Mouse (Mus musculus) CH12.LX (cell line): ENCODE measurements at regions not wholly inside any gene's neighbourhood (a gene's known extent, or its start where the extent isn't known, plus 50 kb on each side); places are given as distances from the start of the nearest gene placed in this dataset.

ENCODE experiments used
- DNase-seq: peaks from one replicate; pipeline ENCODE4 v3.0.0-alpha.2; 2013; ENCODE audit errors: extremely low read depth
- H3K27ac ChIP-seq: 2 replicates; pipeline ENCODE4 v1.5.1; 2012; ENCODE audit warnings: low read depth, mild to moderate bottlenecking, control low read depth, moderate library complexity; ENCODE audit not compliant: insufficient read depth
- H3K27me3 ChIP-seq: replicated peaks from 2 replicates; pipeline ENCODE3; 2012; ENCODE audit warnings: inconsistent platforms
- H3K36me3 ChIP-seq, 2 experiments: replicated peaks in 1 of 2; 2 replicates each; pipeline versions ENCODE3 to v1.6.1; 2012; ENCODE audit warnings: inconsistent platforms in 1 of 2, low read length in 1 of 2, mild to moderate bottlenecking in 1 of 2, mixed read lengths in 1 of 2, moderate library complexity in 1 of 2; ENCODE audit not compliant: control insufficient read depth in 1 of 2, insufficient read depth in 1 of 2
- H3K4me1 ChIP-seq, 2 experiments: 2 replicates each; pipeline ENCODE4 v1.6.1; 2012; ENCODE audit warnings: inconsistent platforms in 1 of 2, moderate library complexity in 1 of 2; ENCODE audit not compliant: insufficient read depth in 2 of 2, control insufficient read depth in 1 of 2
- H3K4me2 ChIP-seq: 2 replicates; pipeline ENCODE4 v1.6.1; 2012; ENCODE audit warnings: low read depth, mild to moderate bottlenecking, control low read depth; ENCODE audit not compliant: poor library complexity, insufficient read depth, severe bottlenecking
- H3K4me3 ChIP-seq, 3 experiments: fragments of 150-350 bp in 1 of 3; sonication (generic) in 1 of 3; replicated peaks in 1 of 3; 2 replicates each; pipeline versions ENCODE3 to v1.5.1; 2011 to 2012; ENCODE audit warnings: low read depth in 2 of 3, low read length in 2 of 3, mild to moderate bottlenecking in 2 of 3, moderate library complexity in 2 of 3, control low read depth in 1 of 3, improper control_type of control experiment in 1 of 3, inconsistent platforms in 1 of 3, mixed read lengths in 1 of 3; ENCODE audit not compliant: poor library complexity in 1 of 3
- H3K79me2 ChIP-seq: replicated peaks from 2 replicates; pipeline ENCODE4 v1.6.1; 2012; ENCODE audit warnings: mild to moderate bottlenecking, moderate library complexity; ENCODE audit not compliant: control insufficient read depth, poor library complexity, insufficient read depth, severe bottlenecking; ENCODE audit errors: extremely low read depth
- H3K9ac ChIP-seq: 2 replicates; pipeline ENCODE4 v1.6.1; 2012; ENCODE audit warnings: low read depth, mild to moderate bottlenecking, control low read depth, moderate library complexity; ENCODE audit not compliant: insufficient read depth
- H3K9me3 ChIP-seq: replicated peaks from 2 replicates; pipeline ENCODE3; 2012; ENCODE audit warnings: low read length, inconsistent platforms, mixed read lengths
- CHD2 ChIP-seq: IDR thresholded peaks from 2 replicates; pipeline ENCODE4 v1.6.1; 2011; ENCODE audit warnings: low read length, improper control_type of control experiment
- CTCF ChIP-seq, 2 experiments: IDR thresholded peaks in 1 of 2; conservative IDR thresholded peaks in 1 of 2; 2 replicates each; pipeline ENCODE4 v1.5.1; 2011 to 2012; ENCODE audit warnings: low read depth in 2 of 2, low read length in 2 of 2, improper control_type of control experiment in 1 of 2, inconsistent platforms in 1 of 2, mild to moderate bottlenecking in 1 of 2, moderate library complexity in 1 of 2
- E2F4 ChIP-seq: IDR thresholded peaks from 2 replicates; pipeline ENCODE4 v1.6.1; 2011; ENCODE audit warnings: low read depth, low read length, improper control_type of control experiment; ENCODE audit not compliant: insufficient replicate concordance
- ELF1 ChIP-seq: IDR thresholded peaks from 2 replicates; pipeline ENCODE4 v1.6.1; 2014; ENCODE audit warnings: low read depth, mild to moderate bottlenecking, inconsistent platforms, low read length, improper control_type of control experiment
- EP300 ChIP-seq: IDR thresholded peaks from 2 replicates; pipeline ENCODE4 v1.6.1; 2011; ENCODE audit warnings: low read length, improper control_type of control experiment
- GABPA ChIP-seq: IDR thresholded peaks from 2 replicates; pipeline ENCODE4 v1.6.1; 2012; ENCODE audit warnings: low read depth, low read length, improper control_type of control experiment, inconsistent platforms; ENCODE audit not compliant: insufficient replicate concordance
- HCFC1 ChIP-seq: IDR thresholded peaks from 2 replicates; pipeline ENCODE4 v1.6.1; 2012; ENCODE audit warnings: low read depth, mild to moderate bottlenecking, inconsistent platforms, low read length, improper control_type of control experiment
- IRF4 ChIP-seq: IDR thresholded peaks from 2 replicates; pipeline ENCODE4 v1.6.1; 2014; ENCODE audit warnings: low read depth, mild to moderate bottlenecking, inconsistent platforms, low read length, improper control_type of control experiment
- JUND ChIP-seq: conservative IDR thresholded peaks from 2 replicates; pipeline ENCODE4 v1.6.1; 2011; ENCODE audit warnings: low read depth, low read length, improper control_type of control experiment
- MEF2A ChIP-seq: IDR thresholded peaks from 2 replicates; pipeline ENCODE4 v1.6.1; 2014; ENCODE audit warnings: low read depth, mild to moderate bottlenecking, inconsistent platforms, low read length, improper control_type of control experiment, borderline replicate concordance
- MYC ChIP-seq: IDR thresholded peaks from 2 replicates; pipeline ENCODE4 v1.6.1; 2011; ENCODE audit warnings: low read depth, mild to moderate bottlenecking, improper control_type of control experiment, low read length
- PAX5 ChIP-seq: IDR thresholded peaks from 2 replicates; pipeline ENCODE4 v1.6.1; 2012; ENCODE audit warnings: low read length, inconsistent platforms, mixed read lengths
- RCOR1 ChIP-seq: conservative IDR thresholded peaks from 2 replicates; pipeline ENCODE4 v1.6.1; 2012; ENCODE audit warnings: low read depth, mild to moderate bottlenecking, inconsistent platforms, low read length, improper control_type of control experiment
- ZNF384 ChIP-seq: IDR thresholded peaks from 2 replicates; pipeline ENCODE4 v1.6.1; 2012; ENCODE audit warnings: low read depth, low read length, improper control_type of control experiment, inconsistent platforms
- dilution Hi-C: fragments of 300-500 bp; cut with MboI; formaldehyde crosslinking; loops from 2 replicates; pipeline ENCODE4 v1.14.3; 2020; ENCODE audit warnings: low sequenced_read_pairs; ENCODE audit not compliant: extremely low pct_unique_long_range_greater_than_20kb, extremely low pct_ligation_motif_present
- in situ Hi-C: fragments of 300-500 bp; cut with MboI; formaldehyde crosslinking; loops from 3 replicates; pipeline ENCODE4 v1.14.3; 2019; ENCODE audit warnings: low sequenced_read_pairs, low pct_ligation_motif_present, low pct_unique_long_range_greater_than_20kb, mixed read lengths

GRCm38 (mm10) chr19:26511756-26512155 is 93.1 kb upstream of the Smarca2 start:
- no peaks in the 10 kb centered on the region for H3K36me3 ChIP-seq
- no peak overlapping the region for H3K4me3 ChIP-seq
- dilution Hi-C loops (no loop called here), in situ Hi-C loops (no loop called here)
- no peak overlapping the region for H3K27ac ChIP-seq
- no peak overlapping the region for H3K4me2 ChIP-seq
- no peak for DNase-seq
- no peak overlapping the region for H3K9ac ChIP-seq
- no peaks in the 10 kb centered on the region for H3K27me3 ChIP-seq
- peaks cover 3% of the 10 kb centered on the region for H3K9me3 ChIP-seq
- no peak for TF ChIP-seq CHD2
- no peak for TF ChIP-seq ELF1
- no peak for TF ChIP-seq CTCF (conservative IDR thresholded peaks at IDR 0.05 in 1 of 2, IDR thresholded peaks at IDR 0.05 in 1 of 2; ENCODE audit: low read depth in 2 of 2, low read length in 2 of 2)
- TF ChIP-seq HCFC1 = no peak
- no peak for TF ChIP-seq PAX5
- TF ChIP-seq GABPA = no peak
- no peak for TF ChIP-seq JUND
- no peak for TF ChIP-seq MYC
- TF ChIP-seq E2F4 = no peak
- peaks cover 1 to 5% of the 10 kb centered on the region in 2 experiments; a peak in 2 of 4 replicates for H3K4me1 ChIP-seq
- H3K79me2 ChIP-seq = no peaks in the 10 kb centered on the region

- Histone ChIP-seq H3K9me3 (no peaks in the 10 kb centered on the region), H3K36me3 (no peaks in the 10 kb centered on the region), H3K4me1 (peaks cover 2 to 28% of the 10 kb centered on the region in 2 experiments), H3K4me3 (no peak overlapping the region), H3K27ac (no peak overlapping the region), H3K9ac (no peak overlapping the region), H3K79me2 (no peaks in the 10 kb centered on the region), H3K27me3 (no peaks in the 10 kb centered on the region), H3K4me2 (no peak overlapping the region)
- in situ Hi-C loops = no loop called here
- TF ChIP-seq ZNF384 (no peak), MEF2A (peak; percentile 93), EP300 (peak; percentile 78), IRF4 (peak; percentile 90)
- dilution Hi-C loops = no loop called here
- DNase-seq = peak; percentile 39
Observed at GRCm38 (mm10) chr19:26524583-26524982, 80.3 kb upstream of the Smarca2 start.

- H3K4me1 ChIP-seq = no peaks in the 10 kb centered on the region
- in situ Hi-C loops (no loop called here), dilution Hi-C loops (no loop called here)
- TF ChIP-seq E2F4 (no peak), RCOR1 (no peak)
- DNase-seq = no peak
- no peaks in the 10 kb centered on the region for H3K79me2 ChIP-seq
- H3K9ac ChIP-seq = no peak overlapping the region
- H3K4me2 ChIP-seq = no peak overlapping the region
- no peak overlapping the region for H3K27ac ChIP-seq
- H3K9me3 ChIP-seq = no peaks in the 10 kb centered on the region
- H3K36me3 ChIP-seq = no peaks in the 10 kb centered on the region
- H3K4me3 ChIP-seq = no peak overlapping the region
- H3K27me3 ChIP-seq = no peaks in the 10 kb centered on the region
Observed at GRCm38 (mm10) chr19:26531390-26531789, 73.5 kb upstream of the Smarca2 start.
